Mouse (Mus musculus): ENCODE measurements around the gene Tmem135. TPM values are rescaled to one million over a fixed set of nuclear protein-coding genes. Genes with fewer than 3 reads are reported as not detected.

Tmem135 gene
- total RNA-seq, 4 experiments from 2014 or later: 30.3 to 39.6 (median 36.3) TPM

DNA sequence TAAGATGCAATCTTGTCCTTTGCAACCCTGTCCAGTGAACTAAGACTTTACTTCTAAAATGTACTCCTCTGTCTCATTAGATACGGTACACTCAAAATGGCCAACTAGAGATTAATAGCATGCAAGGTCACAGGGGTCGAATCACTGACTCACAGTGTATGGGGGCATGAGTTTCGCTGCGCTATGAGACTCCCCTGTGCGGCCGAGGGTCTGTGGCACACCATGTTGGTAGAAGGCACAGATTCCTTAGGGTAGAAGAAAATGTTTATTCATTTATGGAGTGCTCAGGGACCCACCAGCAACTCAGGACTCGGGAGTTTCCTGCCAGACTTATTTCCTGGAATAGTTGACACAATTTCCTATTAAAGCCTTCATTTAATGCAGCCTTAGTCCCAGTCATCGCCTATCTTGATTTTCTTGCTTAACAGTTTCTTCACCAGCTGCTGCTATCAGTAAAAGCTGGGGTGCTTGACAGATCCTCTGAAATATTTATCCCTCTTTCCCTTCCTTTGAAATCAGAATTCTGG is 14.2 kb upstream of the Tmem135 start:
- no peak for DNase-seq (ENCODE audit: low spot score)

GRCm38 (mm10) chr7:89417707-89418106 is 13.7 kb upstream of the Tmem135 start:
- DNase-seq (ENCODE audit: low spot score): no peak

DNA sequence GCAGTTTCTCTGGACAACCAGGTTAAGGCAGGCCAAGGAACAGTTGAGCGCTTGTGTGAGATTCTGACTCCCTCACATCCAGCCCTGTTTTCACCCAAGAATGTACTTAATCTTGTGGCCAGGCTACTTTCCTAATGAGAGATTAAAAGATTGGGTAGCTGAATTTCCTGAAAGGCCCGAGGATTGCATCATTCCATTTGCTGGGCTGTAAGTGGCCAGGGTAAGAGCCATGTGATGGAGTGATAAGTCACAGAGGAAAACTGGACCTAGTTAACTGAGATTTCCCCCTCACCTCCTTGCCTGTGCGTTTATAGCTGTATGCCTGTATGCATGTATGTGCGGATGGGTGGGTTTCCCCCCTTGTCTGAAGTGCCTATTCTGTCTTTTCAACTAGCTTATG is 12.0 kb upstream of the Tmem135 start:
- no peak for DNase-seq (ENCODE audit: low spot score)

DNA sequence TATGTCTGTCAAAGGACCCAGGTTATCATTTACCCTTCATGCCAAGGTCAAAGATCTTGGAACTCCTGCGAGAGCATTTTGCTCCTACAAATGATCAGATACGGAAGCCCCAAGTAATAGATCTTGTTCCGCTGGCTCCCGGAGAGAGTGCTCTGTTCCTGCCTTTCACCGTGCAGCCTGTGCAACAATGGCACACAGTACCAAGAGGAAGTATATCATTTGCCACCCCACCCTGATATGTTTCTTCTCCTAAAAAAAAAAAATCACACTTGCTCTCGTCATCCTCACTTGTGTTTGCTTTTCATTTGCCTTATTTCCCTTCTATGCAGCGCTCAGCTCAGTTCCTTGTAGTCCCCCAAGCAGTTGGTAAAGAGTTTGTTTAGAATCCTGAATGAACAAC is 8.1 kb upstream of the Tmem135 start:
- DNase-seq (ENCODE audit: low spot score): no peak

DNA sequence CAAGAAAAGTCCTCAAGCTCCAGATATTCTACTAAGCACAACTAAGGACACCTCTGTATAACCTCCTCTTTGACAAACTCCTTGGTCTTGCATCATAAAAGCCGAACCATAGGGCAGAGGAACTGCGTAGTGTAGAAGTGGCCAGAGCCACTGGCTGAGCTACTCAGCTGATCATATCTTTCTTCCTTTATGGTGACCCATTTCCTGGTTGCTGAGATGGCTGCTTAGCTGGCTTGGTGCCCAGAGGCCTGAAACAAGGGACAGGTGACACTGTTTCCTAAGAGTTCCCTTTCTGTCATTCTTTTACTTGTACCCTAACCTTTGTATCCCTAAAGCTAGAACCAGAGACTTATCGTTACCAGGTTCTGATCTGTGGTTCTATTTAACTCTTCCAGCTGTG is 7.3 kb upstream of the Tmem135 start:
- no peak for DNase-seq (ENCODE audit: low spot score)

DNA sequence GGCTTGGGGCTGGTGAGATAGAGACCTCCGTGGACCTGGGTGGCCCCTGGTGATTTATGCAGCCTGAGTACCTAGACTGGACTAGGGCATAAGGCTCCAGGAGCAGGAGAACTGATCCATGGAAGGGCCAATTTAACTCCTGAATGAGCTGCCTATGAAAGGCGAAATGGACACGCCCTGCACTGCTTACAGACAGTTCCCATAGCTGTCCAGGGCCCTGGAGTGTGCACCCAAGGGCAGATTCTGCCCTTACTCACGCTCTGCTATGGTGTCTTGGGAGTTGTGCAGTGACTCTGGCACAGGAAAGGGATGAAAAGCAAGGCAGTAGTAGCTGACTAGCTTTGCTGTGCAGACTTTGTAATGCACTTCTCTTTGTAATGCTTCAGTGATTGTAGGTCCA is 6.3 kb upstream of the Tmem135 start:
- DNase-seq (ENCODE audit: low spot score): no peak

DNA sequence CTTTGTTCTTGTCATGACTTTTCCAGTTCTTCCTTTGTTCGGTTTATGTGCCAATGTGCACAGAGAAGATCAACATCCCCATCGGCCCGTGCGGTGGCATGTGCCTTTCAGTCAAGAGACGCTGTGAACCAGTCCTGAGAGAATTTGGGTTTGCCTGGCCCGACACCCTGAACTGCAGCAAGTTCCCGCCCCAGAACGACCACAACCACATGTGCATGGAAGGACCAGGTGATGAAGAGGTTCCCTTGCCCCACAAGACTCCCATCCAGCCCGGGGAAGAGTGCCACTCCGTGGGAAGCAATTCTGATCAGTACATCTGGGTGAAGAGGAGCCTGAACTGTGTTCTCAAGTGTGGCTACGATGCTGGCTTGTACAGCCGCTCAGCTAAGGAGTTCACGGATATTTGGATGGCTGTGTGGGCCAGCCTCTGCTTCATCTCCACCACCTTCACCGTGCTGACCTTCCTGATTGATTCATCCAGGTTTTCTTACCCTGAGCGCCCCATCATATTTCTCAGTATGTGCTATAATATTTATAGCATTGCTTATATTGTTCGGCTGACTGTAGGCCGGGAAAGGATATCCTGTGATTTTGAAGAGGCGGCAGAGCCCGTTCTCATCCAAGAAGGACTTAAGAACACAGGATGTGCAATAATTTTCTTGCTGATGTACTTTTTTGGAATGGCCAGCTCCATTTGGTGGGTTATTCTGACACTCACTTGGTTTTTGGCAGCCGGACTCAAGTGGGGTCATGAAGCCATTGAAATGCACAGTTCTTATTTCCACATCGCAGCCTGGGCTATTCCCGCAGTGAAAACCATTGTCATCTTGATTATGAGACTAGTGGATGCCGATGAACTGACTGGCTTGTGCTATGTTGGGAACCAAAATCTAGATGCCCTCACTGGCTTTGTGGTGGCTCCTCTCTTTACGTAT is 3.3 kb upstream of the Tmem135 start:
- peak; percentile 57 for DNase-seq (ENCODE audit: low spot score)

- no peak for DNase-seq (ENCODE audit: low spot score)
These were observed 2.0 kb upstream of the Tmem135 start for GRCm38 (mm10) chr7:89406011-89406410.

DNA sequence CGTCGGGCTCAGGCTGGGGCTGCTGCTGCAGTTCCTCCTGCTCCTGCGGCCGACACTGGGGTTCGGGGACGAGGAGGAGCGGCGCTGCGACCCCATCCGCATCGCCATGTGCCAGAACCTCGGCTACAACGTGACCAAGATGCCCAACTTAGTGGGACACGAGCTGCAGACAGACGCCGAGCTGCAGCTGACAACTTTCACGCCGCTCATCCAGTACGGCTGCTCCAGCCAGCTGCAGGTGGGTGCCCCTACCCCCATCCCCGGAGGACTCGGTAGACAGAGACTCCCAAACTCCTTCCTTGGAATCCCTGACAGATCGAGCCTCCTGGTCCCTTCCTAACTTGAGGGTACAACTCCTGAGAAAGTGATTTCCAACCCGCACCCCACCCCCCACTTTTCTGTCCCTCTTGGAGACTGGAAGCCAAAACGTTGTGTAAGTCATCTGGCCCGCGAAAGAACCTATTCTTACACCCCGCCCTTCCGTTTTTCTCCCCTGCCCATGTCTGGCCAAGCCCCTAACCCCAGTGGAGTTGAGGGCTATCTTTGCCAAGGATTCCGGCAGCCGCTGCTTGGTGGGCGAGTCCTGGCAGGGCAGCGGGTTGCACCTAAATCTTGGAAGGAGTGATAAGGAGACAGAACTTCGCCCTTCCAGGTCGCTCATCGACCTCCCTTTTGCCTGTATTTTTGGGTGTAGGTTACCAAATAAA is 865 bp upstream of the Tmem135 start:
- peak; percentile 78 for DNase-seq (ENCODE audit: low spot score)

GRCm38 (mm10) chr7:89403053-89403972 is 709 bp downstream of the Tmem135 start:
- peak; percentile 96 for DNase-seq (ENCODE audit: low spot score)

GRCm38 (mm10) chr7:89401936-89402335 is 2.1 kb downstream of the Tmem135 start:
- DNase-seq (ENCODE audit: low spot score): no peak

DNA sequence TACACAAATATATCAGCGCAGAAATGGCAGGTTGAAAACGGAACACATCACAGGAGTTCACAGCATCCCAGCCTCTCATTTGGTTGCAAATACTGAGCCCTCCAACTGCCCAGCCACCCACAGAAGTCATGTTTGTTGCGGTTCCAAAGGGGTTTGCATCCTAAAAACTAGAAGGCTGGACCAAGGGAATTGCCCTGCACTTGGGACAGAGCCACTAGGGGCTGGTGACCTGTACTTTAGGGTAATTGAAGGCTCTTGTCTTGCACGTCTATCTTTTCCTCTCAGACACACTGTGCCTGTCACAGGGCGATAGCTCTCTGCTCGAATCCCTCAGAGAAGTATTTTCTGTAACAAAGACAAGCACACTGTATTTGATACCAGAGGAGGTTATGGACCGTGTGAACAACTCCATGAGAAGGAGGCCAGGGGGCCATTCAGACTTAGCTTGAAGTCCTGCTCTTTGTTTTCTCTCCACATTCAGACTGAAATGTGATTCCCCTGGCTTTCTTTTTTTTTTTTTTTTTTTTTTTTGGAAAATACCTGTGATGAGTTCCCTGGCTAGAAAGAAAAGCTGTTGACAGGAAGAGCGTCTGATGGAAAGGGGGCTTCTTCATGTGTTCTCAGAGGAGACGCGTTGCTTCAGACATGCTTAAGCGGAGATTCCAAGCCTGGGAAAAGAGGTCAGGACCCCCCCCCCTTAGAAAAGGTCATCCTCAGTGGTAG is 2.7 kb downstream of the Tmem135 start:
- DNase-seq (ENCODE audit: low spot score): no peak

GRCm38 (mm10) chr7:89400721-89401120 is 3.3 kb downstream of the Tmem135 start:
- no peak for DNase-seq (ENCODE audit: low spot score)

DNA sequence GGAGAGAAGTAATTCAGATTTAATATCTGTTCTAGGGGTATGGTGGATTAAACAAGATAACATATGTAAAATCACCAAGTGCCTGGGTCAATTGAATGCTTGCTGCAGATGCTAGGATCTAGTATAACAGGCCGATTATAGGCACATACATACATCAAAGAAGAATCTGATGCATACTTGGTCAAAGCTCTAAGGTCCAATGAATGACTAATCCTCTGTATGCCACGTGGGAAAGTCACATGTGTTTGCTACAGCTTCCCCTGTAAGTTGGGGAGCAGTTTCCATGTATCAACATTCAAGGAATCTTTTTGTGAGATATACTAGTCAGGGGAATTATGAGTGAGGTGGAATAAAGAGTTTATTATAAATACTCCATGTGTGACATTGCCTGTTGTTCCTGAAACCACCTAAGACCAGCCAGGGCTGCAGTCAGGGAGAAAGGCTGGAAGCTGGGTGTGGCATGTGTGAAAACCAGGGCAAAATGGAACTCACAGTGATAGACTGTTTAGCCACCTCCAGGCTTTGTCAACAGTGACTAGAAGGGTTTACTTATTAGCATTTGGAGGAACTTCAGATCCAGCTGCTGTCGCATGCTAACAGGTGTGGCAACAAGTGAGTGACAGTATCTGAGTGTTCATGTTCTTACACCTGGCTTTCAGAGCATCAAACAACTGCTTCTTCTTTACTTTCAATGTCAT is 6.0 kb downstream of the Tmem135 start:
- DNase-seq (ENCODE audit: low spot score): no peak

GRCm38 (mm10) chr7:89396386-89396785 is 7.6 kb downstream of the Tmem135 start:
- DNase-seq (ENCODE audit: low spot score): no peak

DNA sequence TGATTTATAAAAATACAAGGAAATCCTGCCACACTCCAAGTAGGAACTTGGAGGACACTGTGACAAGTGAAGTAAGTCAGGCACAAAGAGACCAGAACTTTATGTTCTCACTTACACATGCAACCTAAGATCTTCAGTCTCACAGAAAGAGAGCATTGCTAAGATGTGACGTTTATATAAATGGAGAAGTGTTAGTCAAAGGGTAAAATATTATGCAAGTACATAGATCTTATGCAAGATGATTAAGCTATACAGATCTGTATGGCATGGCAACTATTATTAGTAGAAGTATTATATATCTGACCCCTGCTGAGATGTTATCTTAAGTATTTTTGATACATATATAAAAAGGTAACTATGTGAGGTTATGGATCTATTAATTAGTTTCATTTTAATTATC is 8.6 kb downstream of the Tmem135 start:
- DNase-seq (ENCODE audit: low spot score): no peak

- no peak for DNase-seq (ENCODE audit: low spot score)
These were observed 11.2 kb downstream of the Tmem135 start for GRCm38 (mm10) chr7:89392825-89393224.

DNA sequence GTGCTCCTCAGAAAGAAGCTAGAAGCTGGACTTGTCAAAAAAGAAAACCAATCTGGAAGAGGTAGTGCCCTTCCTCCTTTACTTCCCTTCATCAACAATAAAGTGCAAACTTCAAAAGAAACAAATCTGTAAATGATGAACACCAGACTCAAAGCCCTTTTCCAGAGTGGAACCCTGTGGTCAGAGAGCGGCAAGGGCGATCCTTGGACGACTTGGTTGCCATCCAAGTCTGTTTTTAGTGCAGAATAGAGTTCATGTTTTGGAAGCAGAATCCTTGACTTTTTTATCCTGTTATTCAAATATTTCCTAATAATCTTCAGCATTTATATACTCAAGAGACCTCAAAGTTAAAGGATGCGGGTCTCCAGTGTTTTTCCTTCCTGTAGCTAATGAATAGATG is 11.6 kb downstream of the Tmem135 start:
- DNase-seq (ENCODE audit: low spot score): no peak

GRCm38 (mm10) chr7:89391831-89392230 is 12.2 kb downstream of the Tmem135 start:
- peak; percentile 60 for DNase-seq (ENCODE audit: low spot score)

DNA sequence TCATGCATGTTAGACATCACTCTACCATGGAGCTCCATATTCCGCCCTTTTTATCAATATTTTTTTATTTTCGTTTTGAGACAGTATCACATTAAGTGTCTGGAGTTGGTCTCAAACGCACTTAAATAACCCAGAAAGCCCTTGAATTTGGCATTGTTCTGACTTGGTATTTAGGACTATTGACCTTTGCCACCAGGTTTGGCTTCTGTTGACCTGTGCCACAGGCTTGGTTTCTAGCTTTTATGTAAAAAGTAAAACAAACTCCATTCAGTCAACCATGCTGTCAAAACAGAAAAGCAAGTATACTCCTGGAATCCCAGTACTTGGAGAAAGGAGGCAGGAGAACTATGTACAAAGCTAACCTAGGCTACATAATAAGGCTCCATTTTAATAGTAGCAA is 12.7 kb downstream of the Tmem135 start:
- DNase-seq (ENCODE audit: low spot score): no peak
